Mouse (Mus musculus) embryonic facial prominence, embryonic 10.5 days (tissue): ENCODE measurements around the gene Smyd5. TPM values are rescaled to one million over a fixed set of nuclear protein-coding genes. Genes with fewer than 3 reads are reported as not detected.
A peak's percentile ranks its signal among the peaks of the same experiment; 100 is the strongest.

ENCODE experiments used
- DNase-seq: peaks from one replicate; pipeline ENCODE4 v3.0.0-alpha.2; 2017; ENCODE audit warnings: low spot score
- H3K27ac ChIP-seq: fragments of 300-500 bp; sonication (generic); replicated peaks from 2 replicates; pipeline ENCODE4 v1.5.1; 2016; ENCODE audit warnings: mild to moderate bottlenecking
- H3K27me3 ChIP-seq: fragments of 300-500 bp; sonication (generic); replicated peaks from 2 replicates; pipeline ENCODE4 v1.6.1; 2016; ENCODE audit warnings: low read depth, mild to moderate bottlenecking; ENCODE audit not compliant: poor library complexity, severe bottlenecking
- H3K36me3 ChIP-seq: fragments of 300-500 bp; sonication (generic); replicated peaks from 2 replicates; pipeline ENCODE4 v1.6.1; 2016; ENCODE audit warnings: mild to moderate bottlenecking, moderate library complexity
- H3K4me1 ChIP-seq: fragments of 300-500 bp; sonication (generic); 2 replicates; pipeline ENCODE4 v1.6.1; 2016
- H3K4me3 ChIP-seq: fragments of 300-500 bp; sonication (generic); 2 replicates; pipeline ENCODE4 v1.5.1; 2016; ENCODE audit warnings: mild to moderate bottlenecking, moderate library complexity
- H3K9me3 ChIP-seq: fragments of 300-500 bp; sonication (generic); 2 replicates; pipeline ENCODE4 v1.6.1; 2016; ENCODE audit warnings: mild to moderate bottlenecking
- WGBS: fragments of 180-500 bp; shearing (Covaris S2); methylation state at CpG from one replicate; pipeline ENCODE4 v1.1.7; 2016; 5-methylcytosine and 5-hydroxymethylcytosine counted together
- polyA plus RNA-seq: library from polyadenylated mRNA; unstranded; fragments of >200 nt; fragmentation: Nextera tagmentation; extraction: Ambion mirVana; gene quantifications from 2 replicates; pipeline ENCODE4 v1.2.1, GENCODE M21; 2016

Smyd5 gene
- polyA plus RNA-seq, 1 experiment from 2014 or later, result 87.6 TPM

DNA sequence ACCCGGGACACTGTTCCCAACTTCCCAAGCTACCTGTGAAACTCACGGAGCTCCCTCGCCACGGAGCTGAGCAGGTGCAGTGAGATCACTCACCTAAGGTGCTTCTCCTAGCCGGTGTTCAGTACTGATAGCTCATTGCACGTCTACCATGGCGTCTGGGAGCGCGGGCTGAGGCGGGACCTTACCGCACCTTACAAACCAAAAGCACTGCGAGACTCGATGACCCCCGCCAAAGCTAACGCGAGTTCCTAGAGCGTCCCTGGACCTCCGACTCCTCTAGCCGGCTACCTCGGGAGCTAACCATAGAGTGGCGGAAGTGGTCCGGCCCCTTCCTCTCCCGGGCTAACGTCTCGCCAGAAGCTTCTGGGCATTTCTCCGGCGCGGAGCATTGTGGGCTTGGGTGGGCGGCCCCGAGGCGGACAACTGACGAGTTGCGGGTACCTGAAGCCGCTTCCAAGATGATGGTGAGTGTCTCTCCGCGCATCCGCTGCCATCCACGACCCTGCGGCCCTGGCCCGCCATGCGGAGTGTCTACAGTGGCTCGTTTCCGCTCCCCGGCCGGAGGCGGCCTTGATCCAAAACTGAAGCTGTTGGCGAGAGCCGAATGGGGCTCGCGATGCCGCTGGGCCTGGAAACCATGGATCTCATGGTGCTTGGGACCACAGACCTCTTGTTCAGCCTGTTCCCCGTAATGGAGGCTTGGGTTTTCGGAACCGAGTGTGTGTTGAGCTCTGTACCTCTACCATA lies 20.0 kb downstream of the Smyd5 start, which contains the start of gene Pradc1:
Pradc1 (minus strand) TSS at position 307 of the 747 bp plus-strand sequence.
- Histone ChIP-seq H3K27me3 (no peaks in the 10 kb centered on the region), H3K4me1 (peaks cover 44% of the 10 kb centered on the region), H3K4me3 (peak within 1 kb of the TSS; percentile 79), H3K9me3 (no peaks in the 10 kb centered on the region), H3K27ac (peak within 1 kb of the TSS; percentile 96), H3K36me3 (peaks cover 25% of the 10 kb centered on the region)
- peak; percentile 98 for DNase-seq
- under 1% methylated on average over 54 of the region's 54 CpGs for WGBS

DNA sequence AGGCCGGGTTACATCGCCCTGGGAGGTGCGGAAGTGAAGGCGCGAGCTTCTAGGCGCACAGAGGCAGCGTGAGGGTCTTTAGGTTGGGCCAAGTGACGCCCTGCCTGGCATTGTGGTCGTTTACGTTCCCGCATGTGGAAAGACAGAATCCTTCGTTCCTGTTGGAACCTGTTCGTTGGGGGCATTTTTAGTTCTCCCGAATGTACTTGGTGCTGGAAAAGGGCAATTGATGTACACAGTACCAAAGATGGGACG lies 20.5 kb downstream of the Smyd5 start:
- Histone ChIP-seq H3K36me3 (peaks cover 25% of the 10 kb centered on the region), H3K9me3 (no peaks in the 10 kb centered on the region), H3K27ac (peak overlapping the region; percentile 96), H3K4me1 (peaks cover 47% of the 10 kb centered on the region), H3K4me3 (peak overlapping the region; percentile 79), H3K27me3 (no peaks in the 10 kb centered on the region)
- under 1% methylated on average over 15 of the region's 15 CpGs for WGBS
- no peak for DNase-seq

DNA sequence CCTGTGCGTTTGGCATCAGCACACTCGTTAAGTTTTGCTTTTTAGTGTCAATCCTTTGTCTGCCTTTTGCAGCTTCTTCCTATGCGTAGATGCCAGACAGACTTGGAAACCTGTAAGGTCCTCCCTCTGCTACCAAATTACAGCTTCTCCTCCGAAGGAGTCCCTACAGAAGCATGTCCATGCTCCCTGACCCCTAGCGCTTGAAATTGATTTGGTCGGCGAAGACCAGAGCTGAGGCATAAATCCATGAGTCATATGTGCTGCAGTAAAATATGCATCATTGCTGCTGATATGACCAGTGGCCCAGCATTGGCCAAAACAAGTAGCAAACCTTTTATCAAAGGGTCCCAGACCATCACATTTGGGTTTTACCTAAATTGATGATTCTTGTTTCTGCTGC lies 21.0 kb downstream of the Smyd5 start:
- 22% methylated on average over 7 of the region's 7 CpGs for WGBS
- Histone ChIP-seq H3K27ac (peak overlapping the region; percentile 96), H3K36me3 (peaks cover 26% of the 10 kb centered on the region), H3K4me3 (peak overlapping the region; percentile 79), H3K9me3 (no peaks in the 10 kb centered on the region), H3K4me1 (peaks cover 48% of the 10 kb centered on the region), H3K27me3 (no peaks in the 10 kb centered on the region)
- DNase-seq, result peak; percentile 18

DNA sequence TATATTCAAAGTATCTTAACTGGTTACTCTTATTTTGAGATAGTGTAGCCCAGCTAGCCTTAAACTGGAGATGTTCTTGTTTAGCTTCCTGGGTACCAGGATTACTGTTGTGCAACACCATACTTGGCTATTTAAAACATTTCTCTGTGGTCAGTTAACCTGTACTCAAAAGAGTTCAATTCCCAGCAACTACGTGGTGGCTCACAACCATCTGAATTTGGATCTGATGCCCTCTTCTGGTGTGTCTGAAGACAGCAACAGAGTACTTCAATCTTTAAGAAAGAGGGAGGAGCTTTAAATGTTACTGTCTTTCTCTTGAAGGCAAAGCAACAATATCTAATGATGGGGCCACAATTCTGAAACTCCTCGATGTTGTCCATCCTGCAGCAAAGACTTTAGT lies 27.8 kb downstream of the Smyd5 start:
- Histone ChIP-seq H3K36me3 (peaks cover 89% of the 10 kb centered on the region), H3K27me3 (no peaks in the 10 kb centered on the region), H3K4me1 (peaks cover 22% of the 10 kb centered on the region), H3K9me3 (no peaks in the 10 kb centered on the region), H3K4me3 (no peak overlapping the region), H3K27ac (no peak overlapping the region)
- WGBS, result 90% methylated on average over 2 of the region's 2 CpGs
- DNase-seq, result no peak

DNA sequence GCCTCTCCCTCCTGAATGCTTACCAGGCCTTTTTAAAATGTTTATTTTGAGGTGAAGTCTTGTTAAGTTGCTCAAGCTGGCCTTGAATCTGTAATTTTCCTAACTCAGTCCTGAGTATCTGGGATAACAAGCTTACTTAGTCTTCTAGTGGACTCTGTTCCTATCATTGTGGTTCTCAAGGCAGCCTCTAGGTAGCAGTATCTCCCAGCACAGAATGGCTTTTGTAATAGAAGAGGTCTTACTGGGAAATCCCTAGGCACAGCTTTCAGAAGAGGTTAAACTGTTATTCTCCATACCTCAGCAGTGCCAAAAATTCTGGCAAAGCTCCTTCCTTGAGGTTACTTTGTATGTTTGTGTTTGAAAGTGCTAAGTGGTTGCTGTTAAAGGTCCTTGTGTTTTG lies 33.6 kb downstream of the Smyd5 start:
- no peaks in the 10 kb centered on the region for H3K27me3 ChIP-seq
- no peak overlapping the region for H3K4me3 ChIP-seq
- no peaks in the 10 kb centered on the region for H3K4me1 ChIP-seq
- no peak overlapping the region for H3K27ac ChIP-seq
- H3K36me3 ChIP-seq, result peaks cover 97% of the 10 kb centered on the region
- DNase-seq, result no peak
- no peaks in the 10 kb centered on the region for H3K9me3 ChIP-seq

DNA sequence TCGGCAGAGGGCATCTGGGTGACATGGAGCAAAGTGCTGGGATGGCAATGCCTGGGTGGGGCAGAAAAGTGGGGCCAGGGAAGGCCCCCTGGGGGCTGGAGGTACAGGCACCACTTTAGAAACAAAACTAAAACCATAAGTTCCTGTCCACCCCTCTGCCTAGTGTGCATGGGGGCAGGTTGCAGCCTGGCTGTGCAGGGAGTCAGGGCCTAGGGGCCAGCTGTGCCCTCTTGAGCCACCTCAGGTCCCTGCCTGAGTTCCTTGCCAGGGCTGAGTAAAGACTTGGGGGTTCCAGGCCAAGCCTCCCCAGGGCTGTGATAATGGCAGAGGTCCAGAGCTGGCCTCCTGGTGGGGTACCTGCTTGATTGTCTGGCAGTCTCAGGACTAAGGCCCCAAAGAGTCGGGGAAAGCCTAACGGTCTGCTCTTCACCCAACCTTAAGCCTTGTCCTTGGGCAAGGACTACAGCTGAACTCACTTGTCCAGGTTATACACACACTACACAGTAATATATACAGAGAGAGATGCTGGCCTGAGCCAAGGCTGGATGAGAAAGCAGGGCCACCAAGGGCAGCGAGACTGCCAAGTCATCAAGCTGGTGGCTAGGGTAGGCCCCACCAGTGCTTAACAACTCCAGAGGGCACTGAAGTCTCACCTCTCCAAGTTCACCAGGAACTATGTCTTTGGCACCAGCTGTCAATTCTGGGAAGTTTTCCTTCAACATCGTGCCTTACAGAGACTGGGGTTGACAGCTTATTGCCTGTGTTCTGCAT lies 38.1 kb downstream of the Smyd5 start:
- no peak for DNase-seq
- H3K27me3 ChIP-seq, result 0 out of 2 replicates have a peak, but pooled peaks cover 8% of the 10 kb centered on the region
- no peaks in the 10 kb centered on the region for H3K9me3 ChIP-seq
- H3K4me1 ChIP-seq, result no peaks in the 10 kb centered on the region
- 79% methylated on average over 5 of the region's 5 CpGs for WGBS
- H3K36me3 ChIP-seq, result peaks cover 52% of the 10 kb centered on the region
- no peak overlapping the region for H3K4me3 ChIP-seq
- no peak overlapping the region for H3K27ac ChIP-seq

DNA sequence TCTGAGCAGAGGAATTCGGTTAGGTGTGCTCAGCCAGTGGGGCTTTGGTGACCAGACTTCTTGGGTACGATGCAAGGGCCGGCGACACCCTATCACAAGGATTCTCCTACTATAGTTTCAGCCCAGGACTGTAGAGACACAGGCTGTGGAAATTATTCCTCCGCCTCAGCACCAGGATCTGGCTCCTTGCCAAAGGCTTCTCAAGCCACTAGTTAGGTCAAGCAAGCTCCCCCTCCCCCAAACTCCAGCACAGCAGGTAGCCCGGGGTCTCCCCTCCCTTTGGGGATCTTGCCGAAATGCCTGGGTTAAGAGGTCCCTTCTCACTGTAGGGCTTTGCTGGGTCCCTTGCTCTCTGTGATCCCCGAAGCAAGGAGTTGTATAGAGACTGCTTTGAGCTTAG lies 40.2 kb downstream of the Smyd5 start:
- Histone ChIP-seq H3K27ac (no peak overlapping the region), H3K36me3 (peaks cover 31% of the 10 kb centered on the region), H3K9me3 (no peaks in the 10 kb centered on the region), H3K4me3 (no peak overlapping the region), H3K4me1 (no peaks in the 10 kb centered on the region), H3K27me3 (0 out of 2 replicates have a peak, but pooled peaks cover 16% of the 10 kb centered on the region)
- no peak for DNase-seq
- WGBS, result 71% methylated on average over 8 of the region's 8 CpGs

DNA sequence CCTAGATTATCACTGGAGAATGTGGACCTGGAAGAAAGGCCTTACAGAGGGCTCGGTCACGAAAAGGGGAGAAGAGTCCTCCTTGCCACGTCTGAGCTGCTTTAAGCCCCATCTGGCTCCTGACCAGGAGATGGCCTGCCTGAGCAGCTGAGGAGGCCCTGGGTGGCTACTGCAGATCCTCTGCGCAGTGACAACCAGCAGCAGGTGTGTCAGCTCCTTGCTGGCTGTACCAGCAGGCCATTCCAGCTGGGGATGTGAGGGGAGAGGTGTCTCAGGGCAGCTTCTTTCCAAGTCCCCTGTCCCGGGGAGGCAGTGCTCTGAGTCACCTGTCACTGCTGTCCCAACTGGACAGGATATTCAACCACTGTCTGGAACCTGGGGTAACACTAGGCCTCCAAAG lies 40.8 kb downstream of the Smyd5 start:
- WGBS, result 52% methylated on average over 5 of the region's 5 CpGs
- Histone ChIP-seq H3K27ac (no peak overlapping the region), H3K9me3 (no peaks in the 10 kb centered on the region), H3K4me1 (peaks cover 5% of the 10 kb centered on the region; the same call in 1 of the 2 replicates), H3K27me3 (peaks cover 19% of the 10 kb centered on the region), H3K4me3 (no peak overlapping the region), H3K36me3 (peaks cover 25% of the 10 kb centered on the region)
- no peak for DNase-seq

DNA sequence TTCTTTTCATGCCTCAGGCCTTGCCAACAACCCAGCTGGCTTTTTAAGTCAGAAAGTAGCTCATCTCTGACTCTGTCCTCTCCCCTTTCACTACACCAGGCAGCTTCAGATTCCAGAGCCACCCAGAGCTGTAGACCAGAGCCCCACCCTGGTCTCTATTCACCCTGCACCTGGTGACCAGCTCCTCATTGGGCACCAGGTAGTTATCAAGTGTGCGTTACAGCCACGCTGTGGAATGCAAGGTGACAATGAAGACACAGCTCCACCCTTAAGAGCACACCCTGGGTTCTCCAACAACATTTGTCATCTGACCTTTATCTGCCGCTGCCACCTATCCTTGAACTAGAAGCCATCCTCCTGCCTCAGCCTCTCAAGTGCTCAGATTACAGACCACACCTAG lies 43.8 kb downstream of the Smyd5 start:
- 85% methylated on average over 3 of the region's 3 CpGs for WGBS
- H3K36me3 ChIP-seq, result no peaks in the 10 kb centered on the region
- H3K27ac ChIP-seq, result no peak overlapping the region
- H3K9me3 ChIP-seq, result no peaks in the 10 kb centered on the region
- H3K4me3 ChIP-seq, result no peak overlapping the region
- H3K4me1 ChIP-seq, result peaks cover 9% of the 10 kb centered on the region; the same call in 1 of the 2 replicates
- peaks cover 49% of the 10 kb centered on the region for H3K27me3 ChIP-seq
- DNase-seq, result no peak

DNA sequence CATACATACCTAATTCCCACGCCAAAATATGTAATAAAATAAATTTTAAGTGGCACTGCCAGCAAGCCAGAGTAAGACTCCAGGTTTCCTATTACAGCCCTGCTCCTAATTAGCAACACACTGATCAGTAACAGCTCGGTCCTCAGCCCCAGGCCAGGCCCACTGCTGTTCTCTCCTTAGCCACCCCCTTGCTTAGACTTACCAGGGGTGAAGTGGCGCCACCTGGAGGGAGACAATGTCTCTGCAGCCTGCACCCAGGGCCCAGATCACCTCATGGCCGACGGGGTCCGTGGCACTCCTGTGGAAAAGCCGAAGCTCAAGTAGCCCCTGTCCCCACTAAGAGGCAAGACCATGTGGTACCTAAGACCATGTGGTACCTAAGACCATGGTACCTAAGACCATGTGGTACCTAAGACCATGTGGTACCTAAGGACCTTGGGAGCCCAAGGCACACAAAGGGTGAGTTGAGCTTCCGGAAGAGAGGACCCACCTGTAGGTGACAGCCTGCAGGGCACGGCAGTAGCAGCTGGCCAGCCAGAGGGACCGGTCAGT lies 45.7 kb downstream of the Smyd5 start:
- Histone ChIP-seq H3K27ac (no peak overlapping the region), H3K27me3 (peaks cover 68% of the 10 kb centered on the region), H3K9me3 (no peaks in the 10 kb centered on the region), H3K4me1 (peaks cover 9% of the 10 kb centered on the region; the same call in 1 of the 2 replicates), H3K36me3 (no peaks in the 10 kb centered on the region), H3K4me3 (no peak overlapping the region)
- 34% methylated on average over 10 of the region's 10 CpGs for WGBS
- peak; percentile 65 for DNase-seq

DNA sequence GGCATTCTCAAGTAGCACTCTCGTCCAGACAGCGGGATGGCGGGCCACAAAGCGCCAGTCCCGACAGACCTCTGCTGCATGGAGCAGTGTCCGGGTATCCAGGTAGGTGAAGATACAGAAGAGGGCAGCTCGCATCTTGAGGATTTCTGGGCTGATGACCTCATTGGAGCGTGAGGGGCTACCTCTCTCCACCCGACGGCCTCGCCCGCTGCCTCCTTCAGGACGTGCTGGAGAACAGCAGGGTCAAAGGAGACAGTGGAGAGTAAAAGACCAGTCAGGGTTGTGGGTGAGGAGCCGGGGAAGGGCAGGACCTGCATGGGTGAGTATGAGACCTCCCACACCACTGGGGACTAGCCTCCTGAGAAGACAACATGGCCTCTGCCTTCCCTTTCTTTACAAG lies 46.6 kb downstream of the Smyd5 start:
- H3K27me3 ChIP-seq, result peaks cover 72% of the 10 kb centered on the region
- WGBS, result 36% methylated on average over 14 of the region's 14 CpGs
- H3K27ac ChIP-seq, result no peak overlapping the region
- H3K36me3 ChIP-seq, result no peaks in the 10 kb centered on the region
- no peak for DNase-seq
- H3K4me3 ChIP-seq, result no peak overlapping the region
- peaks cover 9% of the 10 kb centered on the region; the same call in 1 of the 2 replicates for H3K4me1 ChIP-seq
- H3K9me3 ChIP-seq, result no peaks in the 10 kb centered on the region

DNA sequence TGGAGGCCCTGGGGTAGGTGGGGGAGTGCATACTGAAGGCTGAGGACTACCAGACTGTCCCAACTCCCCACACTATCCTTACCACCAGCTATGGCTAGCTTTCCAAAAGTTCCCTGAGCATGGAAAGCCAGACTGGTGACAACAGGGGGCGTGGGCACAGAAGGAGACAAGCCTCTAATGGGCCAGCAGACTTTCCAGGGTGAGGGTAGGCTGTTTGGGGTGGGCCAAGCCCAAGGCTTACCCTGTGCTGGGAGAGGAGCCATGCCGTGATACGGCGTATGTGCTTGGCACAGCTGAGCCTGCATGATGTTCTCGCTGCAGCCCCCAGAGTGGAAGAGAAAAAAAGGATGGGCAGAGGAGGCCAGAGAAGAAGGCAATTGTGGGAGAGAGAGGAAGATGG lies 48.2 kb downstream of the Smyd5 start:
- H3K9me3 ChIP-seq, result no peaks in the 10 kb centered on the region
- H3K4me1 ChIP-seq, result peaks cover 22% of the 10 kb centered on the region
- H3K4me3 ChIP-seq, result no peak overlapping the region
- no peaks in the 10 kb centered on the region for H3K36me3 ChIP-seq
- H3K27me3 ChIP-seq, result peaks cover 84% of the 10 kb centered on the region
- 84% methylated on average over 5 of the region's 5 CpGs for WGBS
- no peak for DNase-seq
- no peak overlapping the region for H3K27ac ChIP-seq

DNA sequence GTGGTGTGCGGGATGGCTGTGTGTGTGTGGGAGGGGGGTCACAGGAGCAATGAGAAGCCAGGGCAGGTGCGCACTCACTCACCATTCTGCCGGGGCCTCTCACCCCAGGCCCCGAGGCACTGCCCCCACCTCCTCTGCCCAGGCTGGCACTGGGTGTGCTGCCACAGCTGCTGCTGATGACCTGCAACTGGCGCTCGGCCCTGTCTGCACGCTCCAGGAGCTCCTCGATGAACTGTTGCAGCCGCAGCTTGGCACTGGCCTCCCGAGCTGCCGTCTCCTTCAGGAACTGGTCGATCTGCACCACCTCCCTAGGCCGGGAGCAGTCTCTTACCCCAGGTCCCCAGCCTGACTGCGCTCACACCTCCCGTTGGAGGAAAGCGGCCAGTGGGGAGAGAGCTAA lies 48.9 kb downstream of the Smyd5 start:
- peaks cover 88% of the 10 kb centered on the region for H3K27me3 ChIP-seq
- no peaks in the 10 kb centered on the region for H3K36me3 ChIP-seq
- no peak overlapping the region for H3K4me3 ChIP-seq
- WGBS, result 72% methylated on average over 16 of the region's 16 CpGs
- no peak overlapping the region for H3K27ac ChIP-seq
- H3K4me1 ChIP-seq, result peaks cover 22% of the 10 kb centered on the region
- no peak for DNase-seq
- no peaks in the 10 kb centered on the region for H3K9me3 ChIP-seq
